Mouse (Mus musculus) ovary, postnatal 36 days (tissue): ENCODE data around the gene Hspbap1.

Experiments used
- DNase-seq: peaks from one replicate; pipeline ENCODE4 v3.0.0; 2022; ENCODE audit warnings: low spot score, mixed read lengths

Gene Hspbap1

GRCm38 (mm10) chr16:35791962-35792521, 21.9 kb downstream of the Hspbap1 start:
- no peak for DNase-seq

- no peak for DNase-seq
Observed at GRCm38 (mm10) chr16:35802163-35802562, 32.0 kb downstream of the Hspbap1 start.

GRCm38 (mm10) chr16:35803723-35804122, 33.5 kb downstream of the Hspbap1 start:
- DNase-seq, result no peak

GRCm38 (mm10) chr16:35806973-35807662, 36.9 kb downstream of the Hspbap1 start:
- no peak for DNase-seq

GRCm38 (mm10) chr16:35807663-35807992, 37.5 kb downstream of the Hspbap1 start:
- DNase-seq, result no peak

- no peak for DNase-seq
Observed at GRCm38 (mm10) chr16:35808838-35809237, 38.7 kb downstream of the Hspbap1 start.

GRCm38 (mm10) chr16:35813119-35813518, 42.9 kb downstream of the Hspbap1 start:
- no peak for DNase-seq

GRCm38 (mm10) chr16:35817255-35818089, 47.3 kb downstream of the Hspbap1 start:
- peak; percentile 79 for DNase-seq

GRCm38 (mm10) chr16:35829999-35830398, 59.8 kb downstream of the Hspbap1 start:
- DNase-seq, result no peak

- DNase-seq, result no peak
Observed at GRCm38 (mm10) chr16:35832926-35833325, 62.8 kb downstream of the Hspbap1 start.

- no peak for DNase-seq
Observed at GRCm38 (mm10) chr16:35834653-35835052, 64.5 kb downstream of the Hspbap1 start.

GRCm38 (mm10) chr16:35839680-35840079, 69.5 kb downstream of the Hspbap1 start:
- no peak for DNase-seq

- no peak for DNase-seq
Observed at GRCm38 (mm10) chr16:35847138-35847537, 77.0 kb downstream of the Hspbap1 start.

- no peak for DNase-seq
Observed at GRCm38 (mm10) chr16:35855846-35856245, 85.7 kb downstream of the Hspbap1 start.

GRCm38 (mm10) chr16:35856766-35857165, 86.6 kb downstream of the Hspbap1 start:
- no peak for DNase-seq

- no peak for DNase-seq
Observed at GRCm38 (mm10) chr16:35860236-35860635, 90.1 kb downstream of the Hspbap1 start.

- no peak for DNase-seq
Observed at GRCm38 (mm10) chr16:35862057-35862456, 91.9 kb downstream of the Hspbap1 start.

GRCm38 (mm10) chr16:35867726-35868125, 97.6 kb downstream of the Hspbap1 start:
- DNase-seq, result no peak

GRCm38 (mm10) chr16:35869126-35869525, 99.0 kb downstream of the Hspbap1 start:
- no peak for DNase-seq

GRCm38 (mm10) chr16:35869656-35870055, 99.5 kb downstream of the Hspbap1 start:
- DNase-seq, result no peak

- DNase-seq, result no peak
Observed at GRCm38 (mm10) chr16:35870581-35871047, 100.4 kb downstream of the Hspbap1 start.

- peak; percentile 50 for DNase-seq
Observed at GRCm38 (mm10) chr16:35871048-35871851, 101.1 kb downstream of the Hspbap1 start, which contains the start of gene Parp14. Gene Parp14, minus strand, starts transcription at chr16:35871544.
